Mouse (Mus musculus) fat pad, adult 2 months (tissue): ENCODE results near the gene Ptrhd1.
"Not testable (repeated sequence)": the region's sequence is repeated elsewhere in the genome, so short reads cannot be mapped to it uniquely, and the experiment has no call there.

Source experiments
- DNase-seq: peaks from one replicate; pipeline ENCODE4 v3.0.0-alpha.2; 2011; ENCODE audit warnings: low read depth, low spot score; ENCODE audit errors: extremely low read depth

Gene Ptrhd1

GRCm38 (mm10) chr12:4233572-4234508, at the start of gene Ptrhd1, which contains the start of gene Cenpo:
Ptrhd1 (plus strand) TSS chr12:4234027.
Cenpo (minus strand) TSS chr12:4234294.
- peak; percentile 68 for DNase-seq

GRCm38 (mm10) chr12:4184648-4185047, 49.2 kb upstream of the Ptrhd1 start:
- no peak for DNase-seq

GRCm38 (mm10) chr12:4188171-4189059, 45.4 kb upstream of the Ptrhd1 start:
- DNase-seq: peak; percentile 75

- no peak for DNase-seq
Measured at GRCm38 (mm10) chr12:4189060-4189447, 44.8 kb upstream of the Ptrhd1 start.

- no peak for DNase-seq
Measured at GRCm38 (mm10) chr12:4192514-4192913, 41.3 kb upstream of the Ptrhd1 start.

GRCm38 (mm10) chr12:4193025-4193740, 40.6 kb upstream of the Ptrhd1 start:
- no peak for DNase-seq

- no peak for DNase-seq
Measured at GRCm38 (mm10) chr12:4194643-4195042, 39.2 kb upstream of the Ptrhd1 start.

GRCm38 (mm10) chr12:4198702-4199101, 35.1 kb upstream of the Ptrhd1 start:
- DNase-seq: no peak

GRCm38 (mm10) chr12:4199271-4199670, 34.6 kb upstream of the Ptrhd1 start:
- DNase-seq: no peak

- DNase-seq: no peak
Measured at GRCm38 (mm10) chr12:4201454-4202200, 32.2 kb upstream of the Ptrhd1 start.

- DNase-seq: no peak
Measured at GRCm38 (mm10) chr12:4202206-4202605, 31.6 kb upstream of the Ptrhd1 start.

- DNase-seq: no peak
Measured at GRCm38 (mm10) chr12:4206106-4206505, 27.7 kb upstream of the Ptrhd1 start.

- no peak for DNase-seq
Measured at GRCm38 (mm10) chr12:4208405-4209133, 25.3 kb upstream of the Ptrhd1 start.

- no peak for DNase-seq
Measured at GRCm38 (mm10) chr12:4209196-4209595, 24.6 kb upstream of the Ptrhd1 start.

- DNase-seq: no peak
Measured at GRCm38 (mm10) chr12:4211174-4211573, 22.7 kb upstream of the Ptrhd1 start.

GRCm38 (mm10) chr12:4212908-4213307, 20.9 kb upstream of the Ptrhd1 start:
- no peak for DNase-seq

GRCm38 (mm10) chr12:4230156-4230555, 3.7 kb upstream of the Ptrhd1 start:
- no peak for DNase-seq

- no peak for DNase-seq
Measured at GRCm38 (mm10) chr12:4232777-4233176, 1.1 kb upstream of the Ptrhd1 start.

- DNase-seq: no peak
Measured at GRCm38 (mm10) chr12:4237481-4237880, 3.7 kb downstream of the Ptrhd1 start.

GRCm38 (mm10) chr12:4240281-4240680, 6.5 kb downstream of the Ptrhd1 start:
- DNase-seq: not testable (repeated sequence)
